Mouse (Mus musculus): ENCODE measurements at regions not wholly inside any gene's neighbourhood (a gene's known extent, or its start where the extent isn't known, plus 50 kb on each side); places are given as distances from the start of the nearest gene placed in this dataset.
A peak's percentile ranks its signal among the peaks of the same experiment; 100 is the strongest.

- DNase-seq (ENCODE audit: extremely low spot score, low spot score) = peak; percentile 46
Observed at GRCm38 (mm10) chr4:131484607-131485111, 353.4 kb downstream of the Ptpru start.

GRCm38 (mm10) chr4:131485126-131485825 lies 352.8 kb downstream of the Ptpru start:
- DNase-seq (ENCODE audit: extremely low spot score, low spot score) = no peak

- peak; percentile 90 for DNase-seq (ENCODE audit: extremely low spot score, low spot score)
Observed at GRCm38 (mm10) chr4:131486821-131487220, 351.3 kb downstream of the Ptpru start.

- no peak for DNase-seq (ENCODE audit: extremely low spot score, low spot score)
Observed at GRCm38 (mm10) chr4:131488246-131488645, 349.8 kb downstream of the Ptpru start.

- DNase-seq (ENCODE audit: extremely low spot score, low spot score) = no peak
Observed at GRCm38 (mm10) chr4:131489056-131489455, 349.0 kb downstream of the Ptpru start.

- no peak for DNase-seq (ENCODE audit: extremely low spot score, low spot score)
Observed at GRCm38 (mm10) chr4:131491960-131492359, 346.1 kb downstream of the Ptpru start.

GRCm38 (mm10) chr4:131493726-131494125 lies 344.4 kb downstream of the Ptpru start:
- DNase-seq (ENCODE audit: extremely low spot score, low spot score) = no peak

- no peak for DNase-seq (ENCODE audit: extremely low spot score, low spot score)
Observed at GRCm38 (mm10) chr4:131496900-131497299, 341.2 kb downstream of the Ptpru start.

- no peak for DNase-seq (ENCODE audit: extremely low spot score, low spot score)
Observed at GRCm38 (mm10) chr4:131500928-131501650, 337.0 kb downstream of the Ptpru start.

- no peak for DNase-seq (ENCODE audit: extremely low spot score, low spot score)
Observed at GRCm38 (mm10) chr4:131508154-131508553, 329.9 kb downstream of the Ptpru start.

- no peak for DNase-seq (ENCODE audit: extremely low spot score, low spot score)
Observed at GRCm38 (mm10) chr4:131511586-131511985, 326.5 kb downstream of the Ptpru start.

GRCm38 (mm10) chr4:131512768-131513167 lies 325.3 kb downstream of the Ptpru start:
- DNase-seq (ENCODE audit: extremely low spot score, low spot score) = no peak

- DNase-seq (ENCODE audit: extremely low spot score, low spot score) = no peak
Observed at GRCm38 (mm10) chr4:131520636-131521306, 317.3 kb downstream of the Ptpru start.

- no peak for DNase-seq (ENCODE audit: extremely low spot score, low spot score)
Observed at GRCm38 (mm10) chr4:131521307-131521651, 316.8 kb downstream of the Ptpru start.

GRCm38 (mm10) chr4:131525236-131525635 lies 312.9 kb downstream of the Ptpru start:
- no peak for DNase-seq (ENCODE audit: extremely low spot score, low spot score)

- DNase-seq (ENCODE audit: extremely low spot score, low spot score) = no peak
Observed at GRCm38 (mm10) chr4:131530491-131530890, 307.6 kb downstream of the Ptpru start.

- DNase-seq (ENCODE audit: extremely low spot score, low spot score) = no peak
Observed at GRCm38 (mm10) chr4:131531003-131531402, 307.1 kb downstream of the Ptpru start.

- DNase-seq (ENCODE audit: extremely low spot score, low spot score) = no peak
Observed at GRCm38 (mm10) chr4:131534831-131535230, 303.3 kb downstream of the Ptpru start.

GRCm38 (mm10) chr4:131538237-131538636 lies 299.9 kb downstream of the Ptpru start:
- no peak for DNase-seq (ENCODE audit: extremely low spot score, low spot score)

GRCm38 (mm10) chr4:131546422-131547200 lies 291.5 kb downstream of the Ptpru start:
- no peak for DNase-seq (ENCODE audit: extremely low spot score, low spot score)

GRCm38 (mm10) chr4:131549581-131549980 lies 288.5 kb downstream of the Ptpru start:
- DNase-seq (ENCODE audit: extremely low spot score, low spot score) = no peak
